Mouse (Mus musculus) ovary, adult 2 months (tissue): ENCODE measurements around the gene Gm6904. TPM values are rescaled to one million over a fixed set of nuclear protein-coding genes. Genes with fewer than 3 reads are reported as not detected.

Source experiments
- polyA plus RNA-seq: library from polyadenylated mRNA; depleted of rRNA; stranded (reverse); fragments of >200 nt; gene quantifications from 2 replicates; pipeline ENCODE4 v1.2.3, GENCODE M21; 2012; rRNA removed

Gene Gm6904
- polyA plus RNA-seq, result not detected in 2 replicates

GRCm38 (mm10) chr14:59260056-59260455 is at the start of gene Gm6904:
Gene Gm6904, minus strand, starts transcription at chr14:59260216.

DNA sequence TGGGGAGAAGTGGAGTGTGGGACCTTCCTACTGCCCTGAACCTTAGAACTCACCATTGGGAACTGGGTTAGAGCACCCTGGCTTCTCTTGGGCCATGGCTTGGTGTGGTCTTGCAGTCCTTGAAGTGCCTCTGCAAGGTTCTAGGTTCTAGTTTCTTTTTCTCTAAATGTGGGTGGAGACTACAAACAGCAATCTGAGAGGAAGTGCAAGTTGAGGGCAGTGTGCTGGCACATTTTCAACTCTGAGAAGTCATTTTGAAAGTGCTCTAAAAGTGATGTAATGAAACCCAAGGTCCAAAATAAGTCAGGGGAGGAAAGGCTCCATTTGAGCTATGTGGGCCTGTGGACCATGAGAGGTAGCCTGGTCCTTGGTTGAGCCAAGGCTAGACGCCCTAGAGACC is 37.4 kb upstream of the Gm6904 start, which contains the start of gene Phf11a:
Gene Phf11a, minus strand, starts transcription at position 132 of the 400 bp plus-strand sequence.

GRCm38 (mm10) chr14:59200711-59201603 is 59.1 kb downstream of the Gm6904 start, which contains the start of gene Rcbtb1:
Gene Rcbtb1, plus strand, starts transcription at chr14:59201209.

Other genes starting within 250 kb of the Gm6904 start
- not detected in 2 replicates for gene 1700129C05Rik, start 117.3 kb downstream of the Gm6904 start, polyA plus RNA-seq
- gene Gm5142, start 81.5 kb downstream of the Gm6904 start, polyA plus RNA-seq, result not detected in 2 replicates
- gene Rcbtb1, start 59.0 kb downstream of the Gm6904 start, polyA plus RNA-seq, result 19.9 and 24.3 TPM in 2 replicates
- gene Phf11a, start 37.3 kb upstream of the Gm6904 start, polyA plus RNA-seq, result 0.42 and 0.59 TPM in 2 replicates
- gene Phf11b, start 81.1 kb upstream of the Gm6904 start, polyA plus RNA-seq, result 0.40 and 0.46 TPM in 2 replicates
- 5.9 and 6.9 TPM in 2 replicates for gene Phf11d, start 105.3 kb upstream of the Gm6904 start, polyA plus RNA-seq
- 0.09 and 0.23 TPM in 2 replicates for gene Phf11c, start 135.2 kb upstream of the Gm6904 start, polyA plus RNA-seq
- 4.5 and 5.9 TPM in 2 replicates for gene Setdb2, start 180.7 kb upstream of the Gm6904 start, polyA plus RNA-seq
- gene Cab39l, start 180.8 kb upstream of the Gm6904 start, polyA plus RNA-seq, result 5.4 and 5.7 TPM in 2 replicates